Mouse (Mus musculus): ENCODE measurements around the gene Pi4k2b. TPM values are rescaled to one million over a fixed set of nuclear protein-coding genes. Genes with fewer than 3 reads are reported as not detected.

Pi4k2b gene
- polyA plus RNA-seq, 1 experiment from 2014 or later = 4.9 TPM

DNA sequence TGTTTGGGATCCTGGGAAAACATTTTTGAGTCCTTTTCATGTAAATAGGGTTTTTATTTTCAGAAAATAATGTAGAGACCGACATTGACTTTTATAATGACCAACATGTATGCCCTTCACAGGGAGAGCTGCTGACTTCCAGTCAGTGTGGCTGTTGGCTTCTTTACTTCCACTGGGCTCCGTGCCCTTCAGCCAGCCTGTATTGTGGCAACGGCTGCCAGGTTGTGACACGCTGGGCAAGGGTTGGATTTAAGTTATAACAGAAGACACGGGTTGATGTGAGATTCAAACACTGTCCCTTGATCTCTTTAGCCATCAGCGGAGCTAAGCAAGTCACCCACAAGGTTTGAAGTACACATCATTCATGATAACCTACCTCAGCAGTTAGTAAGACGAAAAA, 77.3 kb downstream of the Pi4k2b start:
- no peak for ATAC-seq (ENCODE audit: low FRiP score, low read depth)
- H3K4me2 ChIP-seq = no peak overlapping the region

More for the DNA sequence above, 77.3 kb downstream of the Pi4k2b start:
- peaks cover 6% of the 10 kb centered on the region; the same call in 1 of the 2 replicates for H3K36me3 ChIP-seq
- no peak overlapping the region for H3K9ac ChIP-seq
- no peaks in the 10 kb centered on the region for H3K27me3 ChIP-seq
- no peaks in the 10 kb centered on the region for H3K9me3 ChIP-seq
- no peak overlapping the region for H3K27ac ChIP-seq (replicated peaks)
- 94% methylated on average over 7 of the region's 7 CpGs for WGBS
- H3K4me1 ChIP-seq (replicated peaks) = no peaks in the 10 kb centered on the region
- no peak overlapping the region for H3K4me3 ChIP-seq

Other genes starting within 250 kb of the Pi4k2b start
- gene Lgi2, start 175.1 kb upstream of the Pi4k2b start, polyA plus RNA-seq (2015; fragmentation: Nextera tagmentation; extraction: Ambion mirVana) = 5.2 and 5.7 TPM in 2 replicates
- 6.8 and 7.4 TPM in 2 replicates for gene Sepsecs, start 71.9 kb upstream of the Pi4k2b start, polyA plus RNA-seq (2015; fragmentation: Nextera tagmentation; extraction: Ambion mirVana)
- gene Zcchc4, start 33.8 kb downstream of the Pi4k2b start, polyA plus RNA-seq (2015; fragmentation: Nextera tagmentation; extraction: Ambion mirVana) = 10.7 and 11.7 TPM in 2 replicates
- gene Anapc4, start 92.4 kb downstream of the Pi4k2b start, polyA plus RNA-seq (2015; fragmentation: Nextera tagmentation; extraction: Ambion mirVana) = 99.4 and 104 TPM in 2 replicates

Measured in hindbrain, embryonic 15.5 days (tissue).